Mouse (Mus musculus) ES-E14 (cell line): ENCODE measurements around the gene Megf11.

ENCODE experiments used
- MAFK ChIP-seq: IDR thresholded peaks from 2 replicates; pipeline ENCODE4 v1.6.1; 2014; ENCODE audit warnings: mild to moderate bottlenecking, low read depth, low read length, inconsistent platforms; ENCODE audit not compliant: insufficient read depth
- ZC3H11A ChIP-seq: IDR thresholded peaks from 2 replicates; pipeline ENCODE4 v1.6.1; 2012; ENCODE audit warnings: low read depth, mild to moderate bottlenecking, inconsistent platforms, low read length, borderline replicate concordance

DNA sequence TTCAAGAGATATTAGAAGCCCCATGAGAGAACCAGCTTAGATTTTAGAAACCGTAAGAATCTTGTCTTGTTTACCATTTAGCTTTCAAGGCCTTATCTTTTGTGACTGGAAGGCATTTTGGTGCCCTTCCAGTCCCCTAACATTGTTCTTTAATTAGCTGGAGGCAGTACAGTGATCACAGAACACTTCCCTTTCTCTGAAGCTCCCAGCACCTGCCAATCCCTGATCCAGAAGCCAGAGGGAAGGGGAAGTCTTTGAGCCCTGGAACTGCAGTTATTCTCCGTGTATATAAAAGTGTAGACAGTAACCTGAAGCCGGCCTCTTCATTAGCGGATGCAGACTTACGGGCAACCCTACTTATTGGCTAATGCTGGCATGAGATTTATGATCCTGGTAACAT lies 35.9 kb upstream of the Megf11 start:
- no peak for TF ChIP-seq MAFK
- no peak for TF ChIP-seq ZC3H11A
